ENCODE assay signal across 8 mouse cellular contexts in genomic region chr4:123717574-123718433, GRCm38 (mm10). TPM values are rescaled to one million over a fixed set of nuclear protein-coding genes. Genes with fewer than 3 reads are reported as not detected.
DNase-seq lines count a peak whose midpoint lies in the region; ATAC-seq lines count a peak whose summit lies in the region.

Gene Ndufs5 (minus strand): TSS chr4:123718202.

- H3K4me1 ChIP-seq in brown adipose tissue, adult 24 weeks (ENCODE audit: control insufficient read depth, insufficient read depth, insufficient read length, low read length): no peaks in the 10 kb centered on the region
- peaks cover 15% of the 10 kb centered on the region for H3K4me1 ChIP-seq in heart, embryonic 13.5 days
- peaks cover 17% of the 10 kb centered on the region for H3K4me1 ChIP-seq in liver, embryonic 12.5 days
- H3K4me1 ChIP-seq in stomach, embryonic 15.5 days: no peaks in the 10 kb centered on the region; the same call in 1 of the 2 replicates

- peak; percentile 93 for ATAC-seq in heart, embryonic 13.5 days (ENCODE audit: extremely low read depth, insufficient number of reproducible peaks, low FRiP score, low TSS enrichment)
- ATAC-seq in liver, embryonic 12.5 days: peak; percentile 99
- ATAC-seq in stomach, embryonic 15.5 days (ENCODE audit: insufficient read depth, low FRiP score, low read depth): peak; percentile 99

- peaks cover 32% of the 10 kb centered on the region for H3K36me3 ChIP-seq in heart, embryonic 13.5 days
- H3K36me3 ChIP-seq in liver, embryonic 12.5 days: peaks cover 23% of the 10 kb centered on the region
- H3K36me3 ChIP-seq in stomach, embryonic 15.5 days: peaks cover 13% of the 10 kb centered on the region; the same call in 1 of the 2 replicates

- H3K27me3 ChIP-seq in heart, embryonic 13.5 days (replicated peaks): no peaks in the 10 kb centered on the region
- no peaks in the 10 kb centered on the region for H3K27me3 ChIP-seq in liver, embryonic 12.5 days (replicated peaks)
- H3K27me3 ChIP-seq in stomach, embryonic 15.5 days (replicated peaks): no peaks in the 10 kb centered on the region

- peak within 1 kb of the TSS; percentile 98 for H3K27ac ChIP-seq in brown adipose tissue, adult 24 weeks (replicated peaks; ENCODE audit: low read depth, low read length)
- H3K27ac ChIP-seq in heart, embryonic 13.5 days (replicated peaks): peak within 1 kb of the TSS; percentile 86
- H3K27ac ChIP-seq in liver, embryonic 12.5 days: peak within 1 kb of the TSS; percentile 90
- H3K27ac ChIP-seq in stomach, embryonic 15.5 days: peak within 1 kb of the TSS; percentile 2; the same call in 1 of the 2 replicates

- H3K4me3 ChIP-seq in brown adipose tissue, adult 24 weeks (ENCODE audit: insufficient read depth, low read depth, low read length): peak within 1 kb of the TSS; percentile 88
- H3K4me3 ChIP-seq in heart, embryonic 13.5 days: peak within 1 kb of the TSS; percentile 89
- H3K4me3 ChIP-seq in liver, embryonic 12.5 days: peak within 1 kb of the TSS; percentile 91
- H3K4me3 ChIP-seq in stomach, embryonic 15.5 days (replicated peaks): peak within 1 kb of the TSS; percentile 60

- WGBS in heart, embryonic 13.5 days: under 1% methylated on average over 40 of the region's 40 CpGs
- WGBS in liver, embryonic 12.5 days (ENCODE audit: insufficient replicate concordance): under 1% methylated on average over 40 of the region's 40 CpGs
- WGBS in stomach, embryonic 15.5 days: under 1% methylated on average over 39 of the region's 40 CpGs

- DNase-seq in CD4-positive, CD25-positive, alpha-beta regulatory T cell, adult 2 months (ENCODE audit: low read depth, low spot score): peak; percentile 99
- DNase-seq in fat pad, adult 2 months (ENCODE audit: extremely low read depth, low read depth, low spot score): peak; percentile 54
- peak; percentile 98 for DNase-seq in kidney, postnatal 10 days
- DNase-seq in natural killer cell, adult 2 months (ENCODE audit: low spot score in 2 of 2): peak; percentile 87 to 91

- no peaks in the 10 kb centered on the region for H3K9me3 ChIP-seq in heart, embryonic 13.5 days
- H3K9me3 ChIP-seq in liver, embryonic 12.5 days (replicated peaks): no peaks in the 10 kb centered on the region
- no peaks in the 10 kb centered on the region for H3K9me3 ChIP-seq in stomach, embryonic 15.5 days

- peak within 1 kb of the TSS; percentile 96 for H3K9ac ChIP-seq in heart, embryonic 13.5 days
- peak within 1 kb of the TSS; percentile 89 for H3K9ac ChIP-seq in liver, embryonic 12.5 days
- H3K9ac ChIP-seq in stomach, embryonic 15.5 days: peak within 1 kb of the TSS; percentile 65

- peak within 1 kb of the TSS; percentile 76 for H3K4me2 ChIP-seq in heart, embryonic 13.5 days
- H3K4me2 ChIP-seq in liver, embryonic 12.5 days: peak within 1 kb of the TSS; percentile 82
- peak within 1 kb of the TSS; percentile 64 for H3K4me2 ChIP-seq in stomach, embryonic 15.5 days

RNA-seq across cellular contexts. Expression of gene Ndufs5, which starts in this region (rescaled TPM):
- 1,258 and 1,341 TPM in 2 replicates for polyA plus RNA-seq in brown adipose tissue, adult 24 weeks (2012; ENCODE audit: insufficient read depth, insufficient read length, missing spikeins)
- 423 and 513 TPM in 2 replicates for polyA plus RNA-seq in heart, embryonic 13.5 days (2015; fragmentation: Nextera tagmentation; extraction: Ambion mirVana)
- polyA plus RNA-seq in liver, embryonic 12.5 days (2016; fragmentation: Nextera tagmentation; extraction: Ambion mirVana): 224 and 227 TPM in 2 replicates
- 287 and 321 TPM in 2 replicates for polyA plus RNA-seq in stomach, embryonic 15.5 days (2015; fragmentation: Nextera tagmentation; extraction: Ambion mirVana)

Comparison
In these comparisons a context has a peak if more than half of its experiments do, and no peak if none do; other contexts are left out.
1. Peak in every context shown above with its lines: DNase-seq, ATAC-seq, H3K4me3 ChIP-seq and H3K27ac ChIP-seq.
2. H3K27ac ChIP-seq: peak in every context shown above with its lines; median percentile 98 in brown adipose tissue, adult 24 weeks; 90 in liver, embryonic 12.5 days; 86 in heart, embryonic 13.5 days; 2 in stomach, embryonic 15.5 days.